Mouse (Mus musculus): ENCODE results near the gene Med21. TPM values are rescaled to one million over a fixed set of nuclear protein-coding genes. Genes with fewer than 3 reads are reported as not detected.

The Med21 gene
- total RNA-seq (2021), result 63.7 and 66.8 TPM in 2 replicates
- long read RNA-seq, experiment 1, transcript Med21-201 (4 exons, 814 nt), result major isoform, 53 of 59 reads
- long read RNA-seq, experiment 1, partial matches to known transcripts, result 0 of 59 reads
- long read RNA-seq, experiment 1, other reads (novel, unspliced or antisense), result 5 of 59 reads
- long read RNA-seq, experiment 2, transcript Med21-201 (4 exons, 814 nt), result major isoform, 38 of 45 reads
- long read RNA-seq, experiment 2, partial matches to known transcripts, result 2 of 45 reads
- long read RNA-seq, experiment 2, other reads (novel, unspliced or antisense), result 5 of 45 reads

- peak; percentile 100 for DNase-seq
Observed at GRCm38 (mm10) chr6:146642276-146643183, at the start of gene Med21, which contains the start of gene Tm7sf3. Gene Med21 (plus strand): TSS chr6:146642547. Gene Tm7sf3 (minus strand): TSS chr6:146642824.

GRCm38 (mm10) chr6:146602601-146603000 is 39.7 kb upstream of the Med21 start:
- peak; percentile 60 for DNase-seq

GRCm38 (mm10) chr6:146603651-146604050 is 38.7 kb upstream of the Med21 start:
- peak; percentile 31 for DNase-seq

- DNase-seq, result no peak
Observed at GRCm38 (mm10) chr6:146611385-146611784, 31.0 kb upstream of the Med21 start.

- DNase-seq, result no peak
Observed at GRCm38 (mm10) chr6:146611897-146612296, 30.4 kb upstream of the Med21 start.

GRCm38 (mm10) chr6:146612736-146613135 is 29.6 kb upstream of the Med21 start:
- no peak for DNase-seq

- DNase-seq, result no peak
Observed at GRCm38 (mm10) chr6:146613907-146614306, 28.4 kb upstream of the Med21 start.

GRCm38 (mm10) chr6:146614541-146614940 is 27.8 kb upstream of the Med21 start:
- no peak for DNase-seq

GRCm38 (mm10) chr6:146615891-146616290 is 26.5 kb upstream of the Med21 start:
- no peak for DNase-seq

- DNase-seq, result no peak
Observed at GRCm38 (mm10) chr6:146616670-146617069, 25.7 kb upstream of the Med21 start.

- no peak for DNase-seq
Observed at GRCm38 (mm10) chr6:146628123-146628522, 14.2 kb upstream of the Med21 start.

- DNase-seq, result no peak
Observed at GRCm38 (mm10) chr6:146629781-146630756, 12.3 kb upstream of the Med21 start.

GRCm38 (mm10) chr6:146630961-146631360 is 11.4 kb upstream of the Med21 start:
- peak; percentile 77 for DNase-seq

GRCm38 (mm10) chr6:146631847-146632246 is 10.5 kb upstream of the Med21 start:
- DNase-seq, result no peak

GRCm38 (mm10) chr6:146632403-146632802 is 9.9 kb upstream of the Med21 start:
- DNase-seq, result no peak

- DNase-seq, result no peak
Observed at GRCm38 (mm10) chr6:146633097-146633496, 9.2 kb upstream of the Med21 start.

GRCm38 (mm10) chr6:146633629-146634014 is 8.7 kb upstream of the Med21 start:
- DNase-seq, result peak; percentile 41

GRCm38 (mm10) chr6:146634015-146634722 is 8.2 kb upstream of the Med21 start:
- DNase-seq, result peak; percentile 91

- DNase-seq, result no peak
Observed at GRCm38 (mm10) chr6:146634759-146635606, 7.4 kb upstream of the Med21 start.

GRCm38 (mm10) chr6:146636482-146636881 is 5.9 kb upstream of the Med21 start:
- DNase-seq, result no peak
